Mouse (Mus musculus) megakaryocyte-erythroid progenitor cell, adult 5-6 weeks (primary cell): Measurements from ENCODE around the gene Ggn. TPM values are rescaled to one million over a fixed set of nuclear protein-coding genes. Genes with fewer than 3 reads are reported as not detected.
A peak's percentile ranks its signal among the peaks of the same experiment; 100 is the strongest.
"Not testable (repeated sequence)": the region's sequence is repeated elsewhere in the genome, so short reads cannot be mapped to it uniquely, and the experiment has no call there.

Experiments
- ATAC-seq: replicated peaks from 2 replicates; pipeline ENCODE4 v1.8.0; 2016; ENCODE audit warnings: mild to moderate bottlenecking, inconsistent platforms; ENCODE audit not compliant: severe bottlenecking, poor library complexity, low FRiP score, low TSS enrichment
- total RNA-seq, 2 experiments: library from RNA; stranded (forward) in 1 of 2; stranded (reverse) in 1 of 2; fragments of 200-1000, 215-1000 nt in 1 of 2; fragments of >200 nt in 1 of 2; fragmentation: Nextera tagmentation in 1 of 2; gene quantifications; 2 replicates each; pipeline ENCODE4 v1.2.3; 2014 to 2017

Gene Ggn
- total RNA-seq, 2 experiments from 2014 or later: not detected

DNA sequence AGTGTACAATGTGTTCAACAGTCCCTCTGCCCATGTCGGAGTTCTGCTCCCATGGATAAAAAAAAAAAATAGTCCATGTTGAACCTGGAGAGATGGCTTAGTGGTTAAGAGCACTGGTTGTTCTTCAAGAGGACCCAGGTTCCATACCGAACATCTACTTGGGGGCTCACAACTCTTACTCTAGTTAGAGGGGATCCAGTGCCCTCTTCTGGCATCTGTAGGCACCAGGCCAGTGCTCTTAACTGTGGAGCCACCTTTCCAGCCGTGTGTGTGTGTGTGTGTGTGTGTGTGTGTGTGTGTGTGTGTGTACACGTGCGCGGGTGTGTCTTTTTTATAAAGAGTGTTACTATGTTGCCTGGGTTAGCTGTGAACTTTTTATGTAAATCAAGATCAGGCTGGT, 32.6 kb downstream of the Ggn start:
- no peak for ATAC-seq

DNA sequence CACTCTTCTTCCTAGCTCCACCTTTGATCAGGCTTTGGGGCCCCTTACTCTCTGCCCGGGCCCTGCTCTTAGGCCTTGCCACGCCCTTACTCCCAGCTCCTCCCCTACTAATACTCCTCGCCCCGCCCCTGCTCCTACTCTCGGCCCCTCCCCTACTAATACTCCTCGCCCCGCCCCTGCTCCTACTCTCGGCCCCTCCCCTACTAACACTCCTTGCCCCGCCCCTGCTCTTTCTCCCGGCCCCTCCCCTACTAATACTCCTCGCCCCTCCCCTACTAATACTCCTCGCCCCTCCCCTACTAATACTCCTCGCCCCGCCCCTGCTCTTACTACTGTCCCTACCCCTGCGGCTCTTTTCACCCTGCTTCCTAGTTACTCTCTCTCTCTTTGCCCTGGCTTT, 41.0 kb downstream of the Ggn start:
- ATAC-seq: peak; percentile 67

DNA sequence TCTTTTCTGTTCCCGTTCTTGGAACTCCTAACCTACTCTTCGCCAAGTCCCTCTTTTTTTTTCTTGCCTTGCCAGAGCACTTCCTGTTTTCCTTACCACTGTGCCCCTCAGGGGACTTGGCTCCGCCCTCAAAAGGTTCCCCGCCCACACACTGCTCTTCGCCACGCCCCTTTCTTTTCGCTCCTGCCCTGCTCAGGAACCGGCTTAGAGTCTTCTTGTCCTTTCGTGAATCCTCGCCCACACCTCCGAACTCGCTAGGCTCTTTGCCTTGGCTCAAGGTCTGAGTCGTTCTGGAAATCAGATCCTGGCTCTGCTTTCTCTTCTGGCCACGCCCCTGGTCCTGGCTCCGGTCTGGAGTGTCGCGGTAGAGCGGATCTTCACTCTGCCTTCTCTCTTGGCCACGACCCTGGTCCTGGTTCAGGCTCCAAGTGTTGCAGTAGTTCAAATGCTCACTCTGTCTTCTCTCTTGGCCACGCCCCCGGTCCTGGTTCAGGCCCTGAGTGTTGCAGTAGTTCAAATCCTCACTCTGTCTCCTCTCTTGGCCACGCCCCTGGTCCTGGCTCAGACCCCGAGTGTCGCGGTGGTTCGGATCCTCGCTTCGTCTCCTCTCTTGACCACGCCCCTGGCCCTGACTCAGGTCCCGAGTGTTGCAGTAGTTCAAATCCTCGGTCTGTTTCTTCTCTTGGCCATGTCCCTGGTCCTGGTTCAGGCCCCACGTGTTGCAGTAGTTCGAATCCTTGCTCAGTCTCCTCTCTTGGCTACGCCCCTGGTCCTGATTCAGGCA, 41.6 kb downstream of the Ggn start:
- peak; percentile 90 for ATAC-seq

DNA sequence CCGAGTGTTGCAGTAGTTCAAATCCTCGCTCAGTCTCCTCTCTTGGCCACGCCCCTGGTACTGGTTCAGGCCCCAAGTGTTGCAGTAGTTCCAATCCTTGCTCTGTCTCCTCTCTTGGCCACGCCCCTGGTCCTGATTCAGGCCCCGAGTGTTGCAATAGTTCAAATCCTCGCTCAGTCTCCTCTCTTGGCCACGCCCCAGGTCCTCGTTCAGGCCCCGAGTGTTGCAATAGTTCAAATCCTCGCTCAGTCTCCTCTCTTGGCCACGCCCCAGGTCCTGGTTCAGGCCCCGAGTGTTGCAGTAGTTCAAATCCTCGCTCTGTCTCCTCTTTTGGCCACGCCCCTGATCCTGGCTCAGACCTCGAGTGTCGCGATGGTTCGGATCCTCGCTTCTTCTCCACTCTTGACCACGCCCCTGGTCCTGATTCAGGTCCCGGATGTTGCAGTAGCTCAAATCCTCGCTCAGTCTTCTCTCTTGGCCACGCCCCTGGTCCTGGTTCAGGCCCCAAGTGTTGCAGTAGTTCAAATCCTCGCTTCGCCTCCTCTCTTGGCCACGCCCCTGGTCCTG, 42.3 kb downstream of the Ggn start:
- no peak for ATAC-seq

DNA sequence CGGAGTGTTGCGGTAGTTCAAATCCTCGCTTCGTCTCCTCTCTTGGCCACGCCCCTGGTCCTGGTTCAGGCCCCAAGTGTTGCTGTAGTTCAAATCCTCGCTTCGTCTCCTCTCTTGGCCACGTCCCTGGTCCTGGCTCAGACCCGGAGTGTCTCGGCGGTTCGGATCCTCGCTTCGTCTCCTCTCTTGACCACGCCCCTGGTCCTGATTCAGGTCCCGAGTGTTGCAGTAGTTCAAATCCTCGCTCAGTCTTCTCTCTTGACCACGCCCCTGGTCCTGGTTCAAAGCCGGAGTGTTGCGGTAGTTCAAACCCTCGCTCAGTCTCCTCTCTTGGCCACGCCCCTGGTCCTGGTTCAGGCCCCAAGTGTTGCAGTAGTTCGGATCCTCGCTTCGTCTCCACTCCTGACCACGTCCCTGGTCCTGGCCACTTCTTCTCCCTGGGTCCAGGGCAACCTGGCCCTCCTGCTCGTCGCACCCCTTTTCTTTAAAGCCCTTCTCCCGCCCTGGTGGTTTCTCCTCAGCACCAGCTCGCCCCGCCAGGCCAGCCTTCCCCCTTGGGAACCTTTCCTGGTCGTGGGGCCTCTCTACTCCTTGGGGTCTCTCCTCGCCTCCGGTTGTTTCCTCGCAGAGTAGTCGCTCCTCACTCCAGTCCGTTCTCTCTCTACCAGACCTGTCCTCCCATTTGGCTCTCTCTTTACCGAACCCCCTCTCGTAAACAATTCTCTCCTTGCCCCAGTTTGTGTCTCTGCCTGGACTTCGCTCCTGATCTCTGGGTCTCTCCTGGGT, 43.0 kb downstream of the Ggn start:
- ATAC-seq: not testable (repeated sequence)

DNA sequence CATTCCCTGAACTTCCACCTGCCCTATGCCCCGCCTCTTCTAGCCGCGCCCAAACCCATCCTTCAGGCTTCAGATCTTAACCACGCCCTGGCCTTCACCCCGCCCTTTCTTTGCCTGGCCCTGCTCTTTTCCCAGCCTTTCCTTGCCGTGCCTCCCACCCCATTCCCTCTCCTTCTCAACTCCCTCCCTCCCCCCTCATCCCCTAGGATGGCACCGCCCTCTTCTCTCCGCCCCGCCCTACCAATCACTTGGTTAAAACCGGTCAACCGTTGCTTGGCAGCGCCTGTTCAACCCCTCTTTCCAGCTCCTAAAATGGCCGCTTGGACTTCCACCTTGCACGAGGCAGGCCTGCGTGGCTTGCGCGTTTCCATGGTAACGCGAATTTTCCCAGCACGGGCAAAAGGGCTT, 43.7 kb downstream of the Ggn start, which contains the start of gene Catsperg1:
Catsperg1 (minus strand) TSS at position 361 of the 408 bp plus-strand sequence.
- ATAC-seq: no peak

DNA sequence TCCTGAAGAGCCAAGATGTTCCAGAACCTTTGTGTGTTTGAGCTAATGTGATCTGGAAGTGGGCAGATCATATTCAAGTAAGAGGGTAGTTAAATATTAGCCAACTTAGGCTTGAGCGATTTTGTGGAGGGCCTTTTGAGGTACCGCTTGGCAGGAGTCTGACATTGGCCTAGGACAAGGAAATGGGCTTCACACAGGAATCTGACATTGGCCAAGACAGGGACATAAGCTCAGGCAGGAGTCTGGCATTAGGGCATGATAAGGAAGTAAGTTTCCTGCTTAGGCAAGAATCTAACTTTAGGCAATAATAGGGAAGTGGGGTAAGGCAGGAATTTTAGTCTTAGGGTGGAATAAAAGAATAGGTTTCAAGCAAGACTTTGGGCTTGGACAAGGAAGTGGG, 44.2 kb downstream of the Ggn start:
- ATAC-seq: no peak

DNA sequence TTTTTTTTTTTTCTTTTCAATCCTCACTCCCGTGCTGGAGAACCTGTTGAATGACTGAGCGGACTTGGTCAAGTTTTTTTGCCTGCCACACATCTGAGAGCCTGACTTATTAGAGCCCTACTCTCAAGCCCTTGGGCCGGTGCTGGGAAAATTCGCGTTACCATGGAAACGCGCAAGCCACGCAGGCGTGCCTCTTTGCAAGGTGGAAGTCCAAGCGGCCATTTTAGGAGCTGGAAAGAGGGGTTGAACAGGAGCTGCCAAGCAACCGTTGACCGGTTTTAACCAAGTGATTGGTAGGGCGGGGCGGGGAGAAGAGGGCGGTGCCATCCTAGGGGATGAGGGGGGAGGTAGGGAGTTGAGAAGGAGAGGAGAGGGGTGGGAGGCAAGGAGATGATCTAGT, 44.8 kb downstream of the Ggn start:
- ATAC-seq: no peak

Other genes with a start within 250 kb of the Ggn start
- 93.1 and 106 TPM in 2 replicates for gene Actn4, start 207.9 kb upstream of the Ggn start, total RNA-seq (2014; fragmentation: Nextera tagmentation)
- 41.1 and 51.7 TPM in 2 replicates for gene Actn4, start 207.9 kb upstream of the Ggn start, total RNA-seq (2017)
- 499 and 586 TPM in 2 replicates for gene Eif3k, start 188.3 kb upstream of the Ggn start, total RNA-seq (2014; fragmentation: Nextera tagmentation)
- gene Eif3k, start 188.3 kb upstream of the Ggn start, total RNA-seq (2017): 360 and 454 TPM in 2 replicates
- 64.1 and 76.8 TPM in 2 replicates for gene Map4k1, start 188.2 kb upstream of the Ggn start, total RNA-seq (2014; fragmentation: Nextera tagmentation)
- gene Map4k1, start 188.2 kb upstream of the Ggn start, total RNA-seq (2017): 42.6 and 47.9 TPM in 2 replicates
- gene Ryr1, start 45.0 kb upstream of the Ggn start, total RNA-seq (2014; fragmentation: Nextera tagmentation): 0.07 and 0.84 TPM in 2 replicates
- gene Ryr1, start 45.0 kb upstream of the Ggn start, total RNA-seq (2017): 0.34 TPM in 1 of 2 replicates, not detected in the other
- gene Rasgrp4, start 35.4 kb upstream of the Ggn start, total RNA-seq (2014; fragmentation: Nextera tagmentation): not detected in 2 replicates
- gene Rasgrp4, start 35.4 kb upstream of the Ggn start, total RNA-seq (2017): 0.66 TPM in 1 of 2 replicates, not detected in the other
- 15.4 and 21.1 TPM in 2 replicates for gene Fam98c, start 14.0 kb upstream of the Ggn start, total RNA-seq (2014; fragmentation: Nextera tagmentation)
- 4.8 and 20.4 TPM in 2 replicates for gene Fam98c, start 14.0 kb upstream of the Ggn start, total RNA-seq (2017)
- 0.42 and 2.2 TPM in 2 replicates for gene Spred3, start 201 bp downstream of the Ggn start, total RNA-seq (2014; fragmentation: Nextera tagmentation)
- gene Spred3, start 201 bp downstream of the Ggn start, total RNA-seq (2017): 0.99 and 1.8 TPM in 2 replicates
- gene Psmd8, start 10.5 kb downstream of the Ggn start, total RNA-seq (2014; fragmentation: Nextera tagmentation): 159 and 187 TPM in 2 replicates
- 154 and 158 TPM in 2 replicates for gene Psmd8, start 10.5 kb downstream of the Ggn start, total RNA-seq (2017)
- 0.66 and 0.99 TPM in 2 replicates for gene Catsperg1, start 43.8 kb downstream of the Ggn start, total RNA-seq (2014; fragmentation: Nextera tagmentation)
- gene Catsperg1, start 43.8 kb downstream of the Ggn start, total RNA-seq (2017): 0.27 TPM in 1 of 2 replicates, not detected in the other
- gene Kcnk6, start 62.3 kb downstream of the Ggn start, total RNA-seq (2014; fragmentation: Nextera tagmentation): 0.45 TPM in 1 of 2 replicates, not detected in the other
- gene Kcnk6, start 62.3 kb downstream of the Ggn start, total RNA-seq (2017): 0.04 TPM in 1 of 2 replicates, not detected in the other
- gene Yif1b, start 68.1 kb downstream of the Ggn start, total RNA-seq (2014; fragmentation: Nextera tagmentation): 32.2 and 50.7 TPM in 2 replicates
- gene Yif1b, start 68.1 kb downstream of the Ggn start, total RNA-seq (2017): 11.4 and 23.5 TPM in 2 replicates
- gene 2200002D01Rik, start 78.3 kb downstream of the Ggn start, total RNA-seq (2014; fragmentation: Nextera tagmentation): 0.74 and 0.98 TPM in 2 replicates
- gene 2200002D01Rik, start 78.3 kb downstream of the Ggn start, total RNA-seq (2017): 5.6 TPM in 1 of 2 replicates, not detected in the other
- 34.9 and 39.2 TPM in 2 replicates for gene Spint2, start 111.7 kb downstream of the Ggn start, total RNA-seq (2014; fragmentation: Nextera tagmentation)
- gene Spint2, start 111.7 kb downstream of the Ggn start, total RNA-seq (2017): 28.1 and 35.4 TPM in 2 replicates
- gene Ppp1r14a, start 119.1 kb downstream of the Ggn start, total RNA-seq (2014; fragmentation: Nextera tagmentation): not detected in 2 replicates
- gene Ppp1r14a, start 119.1 kb downstream of the Ggn start, total RNA-seq (2017): not detected in 2 replicates
- 2.5 and 2.9 TPM in 2 replicates for gene Dpf1, start 133.7 kb downstream of the Ggn start, total RNA-seq (2014; fragmentation: Nextera tagmentation)
- 0.19 and 14.6 TPM in 2 replicates for gene Dpf1, start 133.7 kb downstream of the Ggn start, total RNA-seq (2017)